Mouse (Mus musculus): Measurements from ENCODE around the gene Defa31.
"Not testable (repeated sequence)": the region's sequence is repeated elsewhere in the genome, so short reads cannot be mapped to it uniquely, and the experiment has no call there.

Defa31 gene

GRCm38 (mm10) chr8:21191314-21191713 is at the start of gene Defa31:
Gene Defa31 (plus strand): TSS chr8:21191614.
- DNase-seq: not testable (repeated sequence)

- DNase-seq: not testable (repeated sequence)
These were observed 29.4 kb upstream of the Defa31 start, which contains the start of gene Defa22 for GRCm38 (mm10) chr8:21161977-21162376. Gene Defa22 (plus strand): TSS chr8:21162277.

GRCm38 (mm10) chr8:21201261-21201660 is 9.8 kb downstream of the Defa31 start, which contains the start of gene Gm15293:
Gene Gm15293 (plus strand): TSS chr8:21201561.
- not testable (repeated sequence) for DNase-seq
